Mouse (Mus musculus) C2C12 (cell line): ENCODE results near the gene Pdzd2. TPM values are rescaled to one million over a fixed set of nuclear protein-coding genes. Genes with fewer than 3 reads are reported as not detected.

ENCODE experiments used
- H3K27me3 ChIP-seq: one replicate; pipeline ENCODE4 v1.6.1; 2011; ENCODE audit not compliant: control insufficient read depth, insufficient read depth, insufficient read length
- H3K36me3 ChIP-seq: one replicate; pipeline ENCODE4 v1.6.1; 2011; ENCODE audit not compliant: control insufficient read depth, insufficient read depth
- H3K4me3 ChIP-seq: one replicate; pipeline ENCODE4 v1.5.1; 2011; ENCODE audit warnings: mild to moderate bottlenecking, control low read depth; ENCODE audit not compliant: poor library complexity, insufficient read depth, severe bottlenecking
- H3K79me2 ChIP-seq: one replicate; pipeline ENCODE4 v1.6.1; 2011; ENCODE audit not compliant: control insufficient read depth, insufficient read depth
- H3K79me3 ChIP-seq: one replicate; pipeline ENCODE4 v1.6.1; 2011; ENCODE audit warnings: low read depth, control low read depth
- H3ac ChIP-seq: one replicate; pipeline ENCODE3; 2011; ENCODE audit warnings: low read depth; ENCODE audit not compliant: control insufficient read depth, insufficient read length
- CEBPB ChIP-seq: IDR thresholded peaks from one replicate; pipeline ENCODE4 v1.6.1; 2011; ENCODE audit warnings: low read depth, mild to moderate bottlenecking, control low read depth, moderate library complexity
- CTCF ChIP-seq: IDR thresholded peaks from one replicate; pipeline ENCODE4 v1.5.1; 2011; ENCODE audit not compliant: control insufficient read depth, insufficient read depth, insufficient read length
- FOSL1 ChIP-seq: IDR thresholded peaks from one replicate; pipeline ENCODE4 v1.8.0; 2011; ENCODE audit warnings: mild to moderate bottlenecking, low read length; ENCODE audit not compliant: poor library complexity, insufficient read depth, severe bottlenecking
- MAX ChIP-seq: IDR thresholded peaks from one replicate; pipeline ENCODE4 v1.6.1; 2011; ENCODE audit warnings: mild to moderate bottlenecking, control low read depth
- MYOD1 ChIP-seq: IDR thresholded peaks from one replicate; pipeline ENCODE4 v1.6.1; 2011; ENCODE audit warnings: low read depth; ENCODE audit not compliant: control insufficient read depth, insufficient read length
- MYOG ChIP-seq: IDR thresholded peaks from one replicate; pipeline ENCODE4 v1.6.1; 2011; ENCODE audit not compliant: control insufficient read depth, insufficient read length; ENCODE audit errors: extremely low read depth
- USF1 ChIP-seq: IDR thresholded peaks from one replicate; pipeline ENCODE4 v1.6.1; 2011; ENCODE audit warnings: low read depth, mild to moderate bottlenecking, control low read depth, moderate library complexity
- long read RNA-seq, 2 experiments: library from polyadenylated mRNA; unstranded; transcript quantifications; one replicate each; pipeline ENCODE4 v2.0.0; 2019 to 2020
- polyA plus RNA-seq: library from polyadenylated mRNA; unstranded; fragments of >200 nt; fragmentation: generic; extraction: Trizol; gene quantifications from one replicate; pipeline ENCODE4 v1.2.1, GENCODE M21; 2012; ENCODE audit warnings: missing spikeins

The Pdzd2 gene
- 0.01 TPM for polyA plus RNA-seq
- long read RNA-seq, experiment 1: 0 reads
- long read RNA-seq, experiment 2: 0 reads

- H3K79me3 ChIP-seq: no peaks in the 10 kb centered on the region
- peak within 1 kb of the TSS; percentile 57 for H3ac ChIP-seq
- H3K4me3 ChIP-seq: no peak within 1 kb of the TSS
- H3K79me2 ChIP-seq: no peaks in the 10 kb centered on the region
- H3K27me3 ChIP-seq: peaks cover 21% of the 10 kb centered on the region
- H3K36me3 ChIP-seq: no peaks in the 10 kb centered on the region
- no peak for TF ChIP-seq MAX
These were observed at the start of gene Pdzd2 for GRCm38 (mm10) chr15:12739277-12740247. Gene Pdzd2, minus strand, starts transcription at chr15:12739924.

DNA sequence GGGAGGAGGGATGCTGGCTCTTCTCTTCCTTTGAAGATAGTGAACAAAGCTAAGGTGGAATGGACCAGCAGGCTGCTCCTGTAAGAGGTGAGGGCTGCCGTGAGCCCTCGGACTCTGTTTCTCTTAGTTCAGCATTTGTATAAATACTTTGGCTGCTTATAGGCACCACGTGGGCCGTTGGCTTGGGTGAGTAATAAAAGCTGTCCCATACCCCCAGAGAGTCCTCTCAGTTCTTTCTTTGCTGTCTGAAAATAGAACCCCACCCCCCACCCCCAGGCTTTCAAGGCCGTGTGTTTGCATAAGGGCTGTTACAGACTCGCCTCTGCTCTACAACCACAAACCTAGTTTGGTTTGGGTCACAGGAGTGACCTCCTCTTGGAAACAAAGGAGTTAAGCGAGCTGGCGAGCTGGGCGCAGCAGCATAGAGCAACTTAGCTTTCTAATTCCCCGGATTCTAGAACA, 49.7 kb upstream of the Pdzd2 start:
- Histone ChIP-seq H3K79me3 (no peaks in the 10 kb centered on the region), H3K4me3 (no peak overlapping the region)
- TF ChIP-seq MYOG: no peak
- TF ChIP-seq MAX: no peak
- peak; percentile 13 for TF ChIP-seq USF1
- no peak for TF ChIP-seq FOSL1

DNA sequence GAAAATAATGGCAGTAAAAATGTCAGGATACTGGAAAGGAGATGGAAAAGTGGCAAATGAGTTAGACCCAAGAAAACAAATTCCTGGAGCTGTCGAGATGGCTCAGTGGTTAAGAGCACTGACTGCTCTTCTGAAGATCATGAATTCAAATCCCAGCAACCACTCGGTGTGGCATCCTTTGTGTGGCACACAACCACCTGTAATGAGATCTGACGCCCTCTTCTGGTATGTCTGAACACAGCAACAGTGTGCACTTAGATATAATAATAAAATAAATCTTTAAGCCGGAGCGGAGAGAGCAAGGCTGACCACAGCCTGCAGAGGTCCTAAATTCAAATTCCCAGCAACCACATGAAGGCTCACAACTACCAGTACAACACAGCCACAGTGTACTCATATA, 48.8 kb upstream of the Pdzd2 start:
- Histone ChIP-seq H3K4me3 (no peak overlapping the region), H3K36me3 (no peaks in the 10 kb centered on the region), H3K79me2 (no peaks in the 10 kb centered on the region), H3K27me3 (peaks cover 14% of the 10 kb centered on the region), H3ac (no peak overlapping the region), H3K79me3 (no peaks in the 10 kb centered on the region)
- TF ChIP-seq CEBPB (no peak), MYOD1 (no peak), USF1 (no peak), FOSL1 (no peak), MYOG (no peak), MAX (no peak), CTCF (no peak)

More for the DNA sequence above, 49.7 kb upstream of the Pdzd2 start:
- Histone ChIP-seq H3K27me3 (peaks cover 18% of the 10 kb centered on the region), H3K79me2 (no peaks in the 10 kb centered on the region), H3ac (no peak overlapping the region), H3K36me3 (no peaks in the 10 kb centered on the region)

- TF ChIP-seq USF1 (no peak), CEBPB (no peak), MYOG (no peak), FOSL1 (no peak), MAX (no peak), MYOD1 (no peak), CTCF (no peak)
- no peaks in the 10 kb centered on the region for H3K79me3 ChIP-seq
- no peak overlapping the region for H3K4me3 ChIP-seq
- no peaks in the 10 kb centered on the region for H3K36me3 ChIP-seq
- no peak overlapping the region for H3ac ChIP-seq
- H3K79me2 ChIP-seq: no peaks in the 10 kb centered on the region
- H3K27me3 ChIP-seq: peaks cover 27% of the 10 kb centered on the region
These were observed 42.1 kb upstream of the Pdzd2 start for GRCm38 (mm10) chr15:12781729-12782326.

- Histone ChIP-seq H3K79me3 (no peaks in the 10 kb centered on the region), H3K36me3 (no peaks in the 10 kb centered on the region), H3K79me2 (no peaks in the 10 kb centered on the region), H3ac (no peak overlapping the region), H3K27me3 (peaks cover 23% of the 10 kb centered on the region), H3K4me3 (no peak overlapping the region)
- no peak for TF ChIP-seq FOSL1
- TF ChIP-seq CEBPB: no peak
- no peak for TF ChIP-seq CTCF
- no peak for TF ChIP-seq MYOD1
- TF ChIP-seq USF1: no peak
- TF ChIP-seq MYOG: no peak
- TF ChIP-seq MAX: no peak
These were observed 41.6 kb upstream of the Pdzd2 start for GRCm38 (mm10) chr15:12781296-12781695.
